Mouse (Mus musculus) forebrain, embryonic 16.5 days (tissue): ENCODE measurements around the gene Psme4. TPM values are rescaled to one million over a fixed set of nuclear protein-coding genes. Genes with fewer than 3 reads are reported as not detected.

ENCODE experiments used
- ATAC-seq: fragments of 200-750 bp; cut with Nextera tagmentation; 2 replicates; pipeline ENCODE4 v1.8.0; 2017; ENCODE audit warnings: mild to moderate bottlenecking, moderate library complexity
- H3K27ac ChIP-seq: fragments of 300-500 bp; sonication (generic); 2 replicates; pipeline ENCODE4 v1.5.1; 2014; ENCODE audit warnings: low read length, control low read depth
- H3K27me3 ChIP-seq: fragments of 300-500 bp; sonication (generic); replicated peaks from 2 replicates; pipeline ENCODE4 v1.6.1; 2014; ENCODE audit warnings: low read length; ENCODE audit not compliant: control insufficient read depth, insufficient read depth
- H3K36me3 ChIP-seq: fragments of 300-500 bp; sonication (generic); 2 replicates; pipeline ENCODE4 v1.6.1; 2014; ENCODE audit not compliant: control insufficient read depth, insufficient read depth
- H3K4me1 ChIP-seq: fragments of 300-500 bp; sonication (generic); replicated peaks from 2 replicates; pipeline ENCODE4 v1.6.1; 2014; ENCODE audit warnings: low read length; ENCODE audit not compliant: control insufficient read depth, insufficient read depth
- H3K4me2 ChIP-seq: fragments of 300-500 bp; sonication (generic); 2 replicates; pipeline ENCODE4 v1.6.1; 2014; ENCODE audit warnings: mild to moderate bottlenecking, low read length, control low read depth
- H3K4me3 ChIP-seq: fragments of 300-500 bp; sonication (generic); replicated peaks from 2 replicates; pipeline ENCODE4 v1.5.1; 2014; ENCODE audit warnings: mild to moderate bottlenecking, low read length, control low read depth
- H3K9ac ChIP-seq: fragments of 300-500 bp; sonication (generic); replicated peaks from 2 replicates; pipeline ENCODE4 v1.6.1; 2014; ENCODE audit warnings: low read depth, low read length, control low read depth
- H3K9me3 ChIP-seq: fragments of 300-500 bp; sonication (generic); 2 replicates; pipeline ENCODE4 v1.6.1; 2016; ENCODE audit warnings: low read length; ENCODE audit not compliant: control insufficient read depth
- WGBS: fragments of 180-500 bp; shearing (Covaris S2); extraction: QIAGEN DNeasy Blood & Tissue Kit; methylation state at CpG from one replicate; pipeline ENCODE4 v1.1.7; 2014; 5-methylcytosine and 5-hydroxymethylcytosine counted together
- polyA plus RNA-seq: library from polyadenylated mRNA; unstranded; fragments of >200 nt; fragmentation: Nextera tagmentation; extraction: Ambion mirVana; gene quantifications from 2 replicates; pipeline ENCODE4 v1.2.1, GENCODE M21; 2015

The Psme4 gene
- polyA plus RNA-seq, 1 experiment from 2014 or later: 17.2 TPM

DNA sequence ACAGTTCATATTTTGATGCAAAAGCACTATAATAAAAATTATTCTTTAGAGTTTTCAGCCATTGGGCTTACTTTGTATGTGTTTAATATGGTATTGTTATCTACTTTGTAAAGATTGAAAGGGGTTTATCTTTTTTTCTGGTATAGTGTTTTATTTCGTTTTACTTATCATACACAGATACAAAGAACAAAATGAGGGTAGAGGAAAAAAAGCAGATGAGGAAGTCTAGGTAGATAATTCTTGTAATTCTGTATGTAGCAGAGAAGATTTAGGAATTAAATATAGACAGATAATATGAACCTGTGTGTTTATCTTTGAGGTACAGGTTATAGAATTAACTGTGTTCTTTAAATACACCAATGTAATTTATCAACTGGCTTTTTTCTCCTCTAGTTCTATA, 30.9 kb downstream of the Psme4 start:
- Histone ChIP-seq H3K9ac (no peak overlapping the region), H3K27me3 (no peaks in the 10 kb centered on the region), H3K4me3 (no peak overlapping the region), H3K4me1 (no peaks in the 10 kb centered on the region), H3K9me3 (no peaks in the 10 kb centered on the region), H3K4me2 (no peak overlapping the region), H3K27ac (no peak overlapping the region), H3K36me3 (no peaks in the 10 kb centered on the region)
- ATAC-seq: no peak
- WGBS: 91% methylated on average over 1 of the region's 1 CpGs

GRCm38 (mm10) chr11:30821116-30821515, 49.6 kb downstream of the Psme4 start:
- ATAC-seq: no peak
- Histone ChIP-seq H3K4me2 (no peak overlapping the region), H3K9ac (no peak overlapping the region), H3K4me1 (no peaks in the 10 kb centered on the region), H3K27ac (no peak overlapping the region), H3K4me3 (no peak overlapping the region), H3K36me3 (peaks cover 22% of the 10 kb centered on the region), H3K27me3 (no peaks in the 10 kb centered on the region), H3K9me3 (no peaks in the 10 kb centered on the region)
- 79% methylated on average over 5 of the region's 5 CpGs for WGBS

DNA sequence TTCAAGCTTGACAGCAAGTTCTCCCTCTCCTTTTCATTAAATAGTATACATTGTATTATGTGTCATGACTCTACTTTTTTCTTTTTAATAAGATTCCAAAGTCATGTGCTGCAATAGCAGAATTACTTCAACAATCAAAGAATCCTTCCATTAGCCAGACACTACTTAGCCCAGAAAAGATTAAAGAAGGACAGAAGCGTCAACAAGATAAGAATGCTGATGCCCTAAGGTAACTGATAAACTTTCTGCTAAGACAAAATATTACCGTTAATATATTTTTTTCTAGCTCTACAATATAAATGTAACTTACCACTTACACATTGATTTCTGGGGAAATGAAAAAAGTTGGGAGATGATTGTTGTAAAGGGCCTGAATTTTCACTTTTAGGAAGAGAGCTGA, 67.3 kb downstream of the Psme4 start:
- no peak overlapping the region for H3K9ac ChIP-seq
- H3K36me3 ChIP-seq: peaks cover 17% of the 10 kb centered on the region
- no peak overlapping the region for H3K4me2 ChIP-seq
- no peaks in the 10 kb centered on the region for H3K27me3 ChIP-seq
- H3K4me3 ChIP-seq: no peak overlapping the region
- no peaks in the 10 kb centered on the region for H3K4me1 ChIP-seq
- ATAC-seq: no peak
- WGBS: 93% methylated on average over 2 of the region's 2 CpGs
- no peaks in the 10 kb centered on the region for H3K9me3 ChIP-seq
- H3K27ac ChIP-seq: no peak overlapping the region

DNA sequence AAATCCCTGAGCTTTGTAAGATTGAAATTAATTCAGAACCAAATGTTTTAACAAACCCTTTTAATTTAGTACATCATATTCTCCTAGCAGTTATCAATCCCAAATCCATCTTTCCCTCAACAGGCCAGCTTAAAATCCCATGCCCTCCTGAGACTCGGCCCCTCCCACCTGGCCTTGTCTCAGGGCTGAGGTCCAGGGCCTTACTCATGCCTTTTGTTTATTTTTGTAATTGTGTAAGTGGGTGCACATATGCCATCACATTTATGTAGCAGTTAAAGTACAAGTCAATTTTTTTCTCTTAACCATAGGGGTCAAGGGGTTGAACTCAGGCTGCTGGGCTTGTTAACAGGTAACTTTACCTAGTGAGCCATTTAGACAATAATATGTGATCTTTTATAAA, 72.8 kb downstream of the Psme4 start:
- Histone ChIP-seq H3K36me3 (peaks cover 24% of the 10 kb centered on the region), H3K9me3 (no peaks in the 10 kb centered on the region), H3K4me2 (no peak overlapping the region), H3K9ac (no peak overlapping the region), H3K27me3 (no peaks in the 10 kb centered on the region), H3K4me1 (no peaks in the 10 kb centered on the region), H3K27ac (no peak overlapping the region), H3K4me3 (no peak overlapping the region)
- WGBS: 91% methylated on average over 1 of the region's 1 CpGs
- ATAC-seq: no peak

DNA sequence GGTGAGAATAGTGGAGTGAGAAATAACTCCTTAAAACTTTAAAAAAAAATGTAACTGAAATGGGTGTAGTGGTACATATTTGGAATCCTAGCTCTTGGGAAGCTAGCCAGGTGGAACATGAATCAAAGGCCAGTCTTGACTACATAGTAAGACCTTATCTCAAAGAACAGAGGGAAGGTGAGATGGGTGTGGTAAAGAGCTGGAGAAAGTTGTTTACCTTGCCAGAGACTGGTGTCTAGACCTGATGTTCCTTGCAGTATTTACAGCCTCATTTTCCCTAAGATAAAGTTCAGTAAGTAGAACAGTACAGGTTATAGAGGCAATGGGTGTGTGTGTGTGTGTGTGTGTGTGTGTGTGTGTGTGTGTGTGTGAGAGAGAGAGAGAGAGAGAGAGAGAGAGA, 100.9 kb downstream of the Psme4 start:
- H3K9ac ChIP-seq: no peak overlapping the region
- no peaks in the 10 kb centered on the region for H3K27me3 ChIP-seq
- no peaks in the 10 kb centered on the region for H3K4me1 ChIP-seq
- peaks cover 21% of the 10 kb centered on the region for H3K36me3 ChIP-seq
- H3K9me3 ChIP-seq: no peaks in the 10 kb centered on the region
- H3K27ac ChIP-seq: no peak overlapping the region
- H3K4me3 ChIP-seq: no peak overlapping the region
- H3K4me2 ChIP-seq: no peak overlapping the region
- ATAC-seq: no peak

GRCm38 (mm10) chr11:30885171-30885871, 113.8 kb downstream of the Psme4 start, which contains the start of the genes Gpr75 and Asb3:
Gpr75 (plus strand) TSS chr11:30885358.
Asb3 (plus strand) TSS chr11:30885416.
- Histone ChIP-seq H3K4me1 (no peaks in the 10 kb centered on the region), H3K4me2 (peak within 1 kb of the TSS; percentile 84), H3K9ac (peak within 1 kb of the TSS; percentile 95), H3K36me3 (no peaks in the 10 kb centered on the region), H3K27me3 (no peaks in the 10 kb centered on the region), H3K9me3 (no peaks in the 10 kb centered on the region), H3K27ac (peak within 1 kb of the TSS; percentile 80), H3K4me3 (peak within 1 kb of the TSS; percentile 76)
- 3% methylated on average over 34 of the region's 41 CpGs for WGBS
- ATAC-seq: peak; percentile 96

GRCm38 (mm10) chr11:30888153-30888552, 116.6 kb downstream of the Psme4 start:
- no peak overlapping the region for H3K4me2 ChIP-seq
- H3K9me3 ChIP-seq: no peaks in the 10 kb centered on the region
- H3K27ac ChIP-seq: no peak overlapping the region
- no peak overlapping the region for H3K9ac ChIP-seq
- no peaks in the 10 kb centered on the region for H3K36me3 ChIP-seq
- no peak overlapping the region for H3K4me3 ChIP-seq
- WGBS: 88% methylated on average over 2 of the region's 2 CpGs
- no peaks in the 10 kb centered on the region for H3K4me1 ChIP-seq
- ATAC-seq: no peak
- no peaks in the 10 kb centered on the region for H3K27me3 ChIP-seq

GRCm38 (mm10) chr11:30896201-30896600, 124.7 kb downstream of the Psme4 start:
- no peak for ATAC-seq
- WGBS: 91% methylated on average over 1 of the region's 1 CpGs

DNA sequence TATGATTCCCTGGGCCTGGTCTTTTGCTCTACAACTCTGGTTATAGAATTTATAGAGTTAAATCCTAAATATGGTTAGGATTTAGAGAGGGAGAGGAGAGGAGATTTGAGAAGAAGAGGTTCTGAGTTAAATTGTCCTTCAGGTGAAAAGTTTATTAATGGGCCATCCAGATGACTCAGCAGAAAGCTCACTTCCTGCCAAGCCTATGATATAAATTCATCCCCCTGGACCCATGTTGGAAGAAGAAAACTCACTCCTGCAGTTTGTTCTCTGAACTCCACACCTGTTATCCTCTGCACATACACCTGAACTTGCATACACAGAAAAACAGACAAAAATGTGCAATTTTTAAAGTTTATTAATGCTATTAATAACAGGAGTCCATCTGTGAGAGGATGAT, 127.8 kb downstream of the Psme4 start:
- no peaks in the 10 kb centered on the region for H3K4me1 ChIP-seq
- H3K4me2 ChIP-seq: no peak overlapping the region
- no peaks in the 10 kb centered on the region for H3K27me3 ChIP-seq
- H3K27ac ChIP-seq: no peak overlapping the region
- H3K9ac ChIP-seq: no peak overlapping the region
- ATAC-seq: no peak
- H3K9me3 ChIP-seq: no peaks in the 10 kb centered on the region
- H3K4me3 ChIP-seq: no peak overlapping the region
- no peaks in the 10 kb centered on the region for H3K36me3 ChIP-seq

More at GRCm38 (mm10) chr11:30896201-30896600, 124.7 kb downstream of the Psme4 start:
- Histone ChIP-seq H3K4me2 (no peak overlapping the region), H3K4me1 (no peaks in the 10 kb centered on the region), H3K27ac (no peak overlapping the region), H3K9me3 (no peaks in the 10 kb centered on the region), H3K36me3 (no peaks in the 10 kb centered on the region), H3K9ac (no peak overlapping the region), H3K4me3 (no peak overlapping the region), H3K27me3 (no peaks in the 10 kb centered on the region)

DNA sequence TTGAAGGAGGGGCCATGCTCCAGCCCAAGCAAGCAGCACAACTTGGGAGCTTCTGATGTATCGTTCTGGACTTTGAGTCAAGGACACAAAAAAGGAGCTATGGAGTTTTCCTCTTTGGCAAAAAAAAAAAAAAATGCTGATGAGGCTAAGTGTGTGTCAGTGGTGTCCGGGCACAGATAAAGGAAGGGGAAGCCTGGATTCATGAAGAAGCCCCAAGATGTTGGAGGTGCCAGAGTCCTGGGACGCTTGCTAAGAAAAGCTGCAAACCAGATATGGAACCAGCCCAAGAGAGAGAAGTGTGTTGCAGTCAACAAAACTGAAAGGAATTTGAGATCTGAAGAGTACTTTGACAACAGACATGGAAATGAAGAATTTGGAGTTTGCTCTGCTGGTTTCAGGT, 140.8 kb downstream of the Psme4 start:
- Histone ChIP-seq H3K27ac (no peak overlapping the region), H3K4me2 (no peak overlapping the region), H3K9ac (no peak overlapping the region), H3K4me1 (no peaks in the 10 kb centered on the region), H3K36me3 (no peaks in the 10 kb centered on the region), H3K4me3 (no peak overlapping the region), H3K9me3 (no peaks in the 10 kb centered on the region), H3K27me3 (no peaks in the 10 kb centered on the region)
- WGBS: 91% methylated on average over 3 of the region's 3 CpGs
- ATAC-seq: no peak
